Mouse (Mus musculus): ENCODE measurements around the gene Kif1b. TPM values are rescaled to one million over a fixed set of nuclear protein-coding genes. Genes with fewer than 3 reads are reported as not detected.

Kif1b gene
- polyA plus RNA-seq, 1 experiment from 2014 or later: 63.4 TPM

GRCm38 (mm10) chr4:149332726-149333125 is 25.2 kb upstream of the Kif1b start:
- Histone ChIP-seq H3K27me3 (ENCODE audit: low read depth, poor library complexity, severe bottlenecking) (no peaks in the 10 kb centered on the region), H3K4me1 (no peaks in the 10 kb centered on the region), H3K4me3 (no peak overlapping the region), H3K36me3 (peaks cover 99% of the 10 kb centered on the region), H3K9me3 (replicated peaks) (no peaks in the 10 kb centered on the region), H3K27ac (replicated peaks) (no peak overlapping the region)
- DNase-seq (ENCODE audit: low spot score): no peak
- 88% methylated on average over 7 of the region's 7 CpGs for WGBS

- peaks cover 89% of the 10 kb centered on the region for H3K36me3 ChIP-seq
- DNase-seq (ENCODE audit: low spot score): no peak
- H3K9me3 ChIP-seq (replicated peaks): no peaks in the 10 kb centered on the region
- no peaks in the 10 kb centered on the region for H3K4me1 ChIP-seq
- WGBS: 97% methylated on average over 5 of the region's 5 CpGs
- H3K27me3 ChIP-seq (ENCODE audit: low read depth, poor library complexity, severe bottlenecking): no peaks in the 10 kb centered on the region
- no peak overlapping the region for H3K4me3 ChIP-seq
- H3K27ac ChIP-seq (replicated peaks): no peak overlapping the region
Measured at GRCm38 (mm10) chr4:149330495-149330894, 23.0 kb upstream of the Kif1b start.

- Histone ChIP-seq H3K27ac (replicated peaks) (no peak overlapping the region), H3K4me1 (no peaks in the 10 kb centered on the region), H3K4me3 (no peak overlapping the region), H3K27me3 (ENCODE audit: low read depth, poor library complexity, severe bottlenecking) (no peaks in the 10 kb centered on the region), H3K9me3 (replicated peaks) (no peaks in the 10 kb centered on the region), H3K36me3 (peaks cover 71% of the 10 kb centered on the region)
- WGBS: 86% methylated on average over 4 of the region's 4 CpGs
- no peak for DNase-seq (ENCODE audit: low spot score)
Measured at GRCm38 (mm10) chr4:149328735-149329134, 21.2 kb upstream of the Kif1b start.

GRCm38 (mm10) chr4:149327281-149327680 is 19.8 kb upstream of the Kif1b start:
- Histone ChIP-seq H3K27ac (replicated peaks) (no peak overlapping the region), H3K4me1 (peaks cover 4% of the 10 kb centered on the region; the same call in 1 of the 2 replicates)
- 94% methylated on average over 7 of the region's 7 CpGs for whole genome bisulfite sequencing

GRCm38 (mm10) chr4:149325411-149326162 is 18.1 kb upstream of the Kif1b start:
- peaks cover 40% of the 10 kb centered on the region for H3K36me3 ChIP-seq
- no peaks in the 10 kb centered on the region for H3K9me3 ChIP-seq (replicated peaks)
- no peak overlapping the region for H3K4me3 ChIP-seq
- WGBS: 90% methylated on average over 10 of the region's 10 CpGs
- H3K27me3 ChIP-seq (ENCODE audit: low read depth, poor library complexity, severe bottlenecking): no peaks in the 10 kb centered on the region
- H3K27ac ChIP-seq (replicated peaks): no peak overlapping the region
- H3K4me1 ChIP-seq: peaks cover 5% of the 10 kb centered on the region; the same call in 1 of the 2 replicates
- no peak for DNase-seq (ENCODE audit: low spot score)

More at GRCm38 (mm10) chr4:149327281-149327680, 19.8 kb upstream of the Kif1b start:
- no peak for DNase-seq (ENCODE audit: low spot score)
- Histone ChIP-seq H3K9me3 (replicated peaks) (no peaks in the 10 kb centered on the region), H3K27me3 (ENCODE audit: low read depth, poor library complexity, severe bottlenecking) (no peaks in the 10 kb centered on the region), H3K4me3 (no peak overlapping the region), H3K36me3 (peaks cover 57% of the 10 kb centered on the region)

GRCm38 (mm10) chr4:149323730-149324129 is 16.2 kb upstream of the Kif1b start:
- WGBS: 89% methylated on average over 16 of the region's 16 CpGs
- Histone ChIP-seq H3K36me3 (peaks cover 21% of the 10 kb centered on the region), H3K9me3 (replicated peaks) (no peaks in the 10 kb centered on the region), H3K27ac (replicated peaks) (no peak overlapping the region), H3K4me1 (peaks cover 5% of the 10 kb centered on the region; the same call in 1 of the 2 replicates), H3K27me3 (ENCODE audit: low read depth, poor library complexity, severe bottlenecking) (no peaks in the 10 kb centered on the region), H3K4me3 (no peak overlapping the region)
- no peak for DNase-seq (ENCODE audit: low spot score)

- WGBS: 87% methylated on average over 6 of the region's 6 CpGs
- Histone ChIP-seq H3K27ac (replicated peaks) (no peak overlapping the region), H3K36me3 (peaks cover 12% of the 10 kb centered on the region), H3K4me1 (peaks cover 7% of the 10 kb centered on the region; the same call in 1 of the 2 replicates), H3K27me3 (ENCODE audit: low read depth, poor library complexity, severe bottlenecking) (no peaks in the 10 kb centered on the region), H3K4me3 (no peak overlapping the region), H3K9me3 (replicated peaks) (no peaks in the 10 kb centered on the region)
- no peak for DNase-seq (ENCODE audit: low spot score)
Measured at GRCm38 (mm10) chr4:149322718-149323117, 15.2 kb upstream of the Kif1b start.

- Histone ChIP-seq H3K9me3 (replicated peaks) (no peaks in the 10 kb centered on the region), H3K27ac (replicated peaks) (no peak overlapping the region)
- WGBS: 75% methylated on average over 4 of the region's 4 CpGs
Measured at GRCm38 (mm10) chr4:149322286-149322685, 14.8 kb upstream of the Kif1b start.

GRCm38 (mm10) chr4:149319088-149319487 is 11.6 kb upstream of the Kif1b start:
- Histone ChIP-seq H3K4me1 (peaks cover 10% of the 10 kb centered on the region; the same call in 1 of the 2 replicates), H3K27me3 (ENCODE audit: low read depth, poor library complexity, severe bottlenecking) (no peaks in the 10 kb centered on the region), H3K27ac (replicated peaks) (no peak overlapping the region), H3K4me3 (no peak overlapping the region), H3K9me3 (replicated peaks) (no peaks in the 10 kb centered on the region), H3K36me3 (no peaks in the 10 kb centered on the region)
- DNase-seq (ENCODE audit: low spot score): no peak
- WGBS: 88% methylated on average over 9 of the region's 9 CpGs

More at GRCm38 (mm10) chr4:149322286-149322685, 14.8 kb upstream of the Kif1b start:
- peaks cover 10% of the 10 kb centered on the region; the same call in 1 of the 2 replicates for H3K4me1 ChIP-seq
- H3K4me3 ChIP-seq: no peak overlapping the region
- H3K36me3 ChIP-seq: peaks cover 7% of the 10 kb centered on the region
- no peaks in the 10 kb centered on the region for H3K27me3 ChIP-seq (ENCODE audit: low read depth, poor library complexity, severe bottlenecking)
- DNase-seq (ENCODE audit: low spot score): no peak

GRCm38 (mm10) chr4:149317387-149317786 is 9.9 kb upstream of the Kif1b start:
- no peak for DNase-seq (ENCODE audit: low spot score)
- Histone ChIP-seq H3K27ac (replicated peaks) (no peak overlapping the region), H3K4me3 (no peak overlapping the region), H3K4me1 (peaks cover 7% of the 10 kb centered on the region; the same call in 1 of the 2 replicates), H3K27me3 (ENCODE audit: low read depth, poor library complexity, severe bottlenecking) (no peaks in the 10 kb centered on the region), H3K36me3 (no peaks in the 10 kb centered on the region), H3K9me3 (replicated peaks) (no peaks in the 10 kb centered on the region)
- 76% methylated on average over 5 of the region's 5 CpGs for WGBS

- 93% methylated on average over 11 of the region's 11 CpGs for WGBS
- 0 out of 2 replicates have a peak, but pooled peaks cover under 1% of the 10 kb centered on the region for H3K27me3 ChIP-seq (ENCODE audit: low read depth, poor library complexity, severe bottlenecking)
- no peak for DNase-seq (ENCODE audit: low spot score)
- peaks cover 5% of the 10 kb centered on the region for H3K4me1 ChIP-seq
- no peaks in the 10 kb centered on the region for H3K9me3 ChIP-seq (replicated peaks)
- no peak overlapping the region for H3K4me3 ChIP-seq
- H3K36me3 ChIP-seq: no peaks in the 10 kb centered on the region
- no peak overlapping the region for H3K27ac ChIP-seq (replicated peaks)
Measured at GRCm38 (mm10) chr4:149314275-149314837, 6.9 kb upstream of the Kif1b start.

GRCm38 (mm10) chr4:149313558-149314253 is 6.2 kb upstream of the Kif1b start:
- no peak overlapping the region for H3K27ac ChIP-seq (replicated peaks)
- H3K9me3 ChIP-seq (replicated peaks): no peaks in the 10 kb centered on the region
- peaks cover 12% of the 10 kb centered on the region for H3K4me1 ChIP-seq
- H3K27me3 ChIP-seq (ENCODE audit: low read depth, poor library complexity, severe bottlenecking): 0 out of 2 replicates have a peak, but pooled peaks cover 5% of the 10 kb centered on the region
- 86% methylated on average over 12 of the region's 12 CpGs for WGBS
- no peak overlapping the region for H3K4me3 ChIP-seq
- H3K36me3 ChIP-seq: no peaks in the 10 kb centered on the region
- DNase-seq (ENCODE audit: low spot score): no peak
